Mouse (Mus musculus): Measurements from ENCODE around the gene Fcrla. TPM values are rescaled to one million over a fixed set of nuclear protein-coding genes. Genes with fewer than 3 reads are reported as not detected.

Gene Fcrla
- polyA plus RNA-seq, 1 experiment from 2014 or later: 0.56 TPM

Other genes starting within 250 kb of the Fcrla start
- gene Atf6, start 59.8 kb downstream of the Fcrla start, polyA plus RNA-seq (2018): 41.4 to 56.5 TPM (median 54.4 TPM) in 3 replicates
- 0.43 to 0.62 TPM (median 0.55 TPM) in 3 replicates for gene Gm26620, start 42.5 kb downstream of the Fcrla start, polyA plus RNA-seq (2018)
- gene Dusp12, start 42.0 kb downstream of the Fcrla start, polyA plus RNA-seq (2018): 9.6 to 14.7 TPM (median 12.1 TPM) in 3 replicates
- 0.47 to 0.68 TPM in 2 of 3 replicates, not detected in the other for gene Fcrlb, start 14.6 kb downstream of the Fcrla start, polyA plus RNA-seq (2018)
- 372 to 843 TPM (median 791 TPM) in 3 replicates for gene Fcgr2b, start 49.0 kb upstream of the Fcrla start, polyA plus RNA-seq (2018)
- 192 to 337 TPM (median 269 TPM) in 3 replicates for gene Fcgr4, start 91.3 kb upstream of the Fcrla start, polyA plus RNA-seq (2018)
- gene Fcgr3, start 137.4 kb upstream of the Fcrla start, polyA plus RNA-seq (2018): 921 to 1,206 TPM (median 1,155 TPM) in 3 replicates
- 4.2 to 31.6 TPM (median 7.6 TPM) in 3 replicates for gene Cfap126, start 186.3 kb upstream of the Fcrla start, polyA plus RNA-seq (2018)
- 81.5 to 101 TPM (median 100 TPM) in 3 replicates for gene Sdhc, start 223.0 kb upstream of the Fcrla start, polyA plus RNA-seq (2018)
- gene Mpz, start 223.1 kb upstream of the Fcrla start, polyA plus RNA-seq (2018): 0.25 TPM in 1 of 3 replicates, not detected in the others